Mouse (Mus musculus) midbrain, embryonic 12.5 days (tissue): ENCODE results near the gene Rpl18a. TPM values are rescaled to one million over a fixed set of nuclear protein-coding genes. Genes with fewer than 3 reads are reported as not detected.

Experiments
- ATAC-seq: fragments of 200-750 bp; cut with Nextera tagmentation; 2 replicates; pipeline ENCODE4 v1.8.0; 2017; ENCODE audit warnings: low read depth, moderate TSS enrichment, moderate library complexity; ENCODE audit not compliant: low FRiP score
- H3K27ac ChIP-seq: fragments of 300-500 bp; sonication (generic); replicated peaks from 2 replicates; pipeline ENCODE4 v1.5.1; 2016; ENCODE audit warnings: mild to moderate bottlenecking
- H3K27me3 ChIP-seq: fragments of 300-500 bp; sonication (generic); 2 replicates; pipeline ENCODE4 v1.6.1; 2016; ENCODE audit warnings: mild to moderate bottlenecking
- H3K36me3 ChIP-seq: fragments of 300-500 bp; sonication (generic); 2 replicates; pipeline ENCODE4 v1.6.1; 2016
- H3K4me1 ChIP-seq: fragments of 300-500 bp; sonication (generic); 2 replicates; pipeline ENCODE4 v1.6.1; 2016
- H3K4me2 ChIP-seq: fragments of 300-500 bp; sonication (generic); replicated peaks from 2 replicates; pipeline ENCODE4 v1.6.1; 2016; ENCODE audit warnings: mild to moderate bottlenecking, moderate library complexity
- H3K4me3 ChIP-seq: fragments of 300-500 bp; sonication (generic); 2 replicates; pipeline ENCODE4 v1.5.1; 2016; ENCODE audit warnings: mild to moderate bottlenecking
- H3K9ac ChIP-seq: fragments of 300-500 bp; sonication (generic); replicated peaks from 2 replicates; pipeline ENCODE4 v1.6.1; 2016; ENCODE audit warnings: mild to moderate bottlenecking, moderate library complexity
- H3K9me3 ChIP-seq: fragments of 300-500 bp; sonication (generic); 2 replicates; pipeline ENCODE4 v1.6.1; 2016; ENCODE audit warnings: mild to moderate bottlenecking
- WGBS: fragments of 180-500 bp; shearing (Covaris S2); methylation state at CpG from one replicate; pipeline ENCODE4 v1.1.7; 2016; 5-methylcytosine and 5-hydroxymethylcytosine counted together
- polyA plus RNA-seq: library from polyadenylated mRNA; unstranded; fragments of >200 nt; fragmentation: Nextera tagmentation; extraction: Ambion mirVana; gene quantifications from 2 replicates; pipeline ENCODE4 v1.2.1, GENCODE M21; 2016

The Rpl18a gene
- polyA plus RNA-seq, 1 experiment from 2014 or later = 2,550 TPM

GRCm38 (mm10) chr8:70874441-70874840 is 22.8 kb downstream of the Rpl18a start:
- Histone ChIP-seq H3K27me3 (no peaks in the 10 kb centered on the region), H3K4me1 (peaks cover 13% of the 10 kb centered on the region), H3K9me3 (no peaks in the 10 kb centered on the region), H3K4me2 (no peak overlapping the region), H3K27ac (no peak overlapping the region), H3K36me3 (no peaks in the 10 kb centered on the region), H3K9ac (no peak overlapping the region), H3K4me3 (no peak overlapping the region)
- no peak for ATAC-seq
- 89% methylated on average over 13 of the region's 13 CpGs for WGBS

DNA sequence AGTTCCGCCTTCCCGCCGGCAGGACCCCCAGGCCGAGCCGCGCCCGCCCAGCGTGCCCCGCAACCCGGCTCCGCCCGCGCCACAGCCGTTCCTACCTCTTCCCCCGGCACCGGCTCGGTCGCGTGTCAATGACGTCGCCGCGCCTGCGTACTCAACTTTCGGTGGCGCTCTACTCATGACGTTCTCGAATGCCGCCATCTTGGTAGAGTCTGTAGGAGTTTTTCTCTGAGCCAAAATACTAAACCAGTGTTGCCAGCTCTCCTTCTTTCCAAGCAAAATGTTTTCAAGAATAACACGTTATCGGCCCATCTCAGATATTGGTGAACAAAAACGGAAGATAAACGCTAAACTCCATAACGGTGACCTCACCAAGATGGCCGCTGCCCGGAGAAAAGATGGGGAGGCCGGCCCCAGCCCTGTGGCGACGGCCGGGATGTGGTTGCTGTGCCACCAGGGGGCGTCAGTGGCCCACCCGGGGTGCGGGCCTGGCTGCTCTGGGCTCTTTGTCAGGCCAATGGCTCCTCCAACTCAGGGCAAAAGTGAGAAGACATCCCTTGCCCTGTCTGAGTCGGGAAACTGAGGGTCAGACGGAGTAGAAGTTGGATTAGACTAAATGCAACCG is 23.7 kb downstream of the Rpl18a start, which contains the start of gene Ccdc124:
Gene Ccdc124, minus strand, starts transcription at position 572 of the 622 bp plus-strand sequence.
- no peaks in the 10 kb centered on the region for H3K36me3 ChIP-seq
- peak within 1 kb of the TSS; percentile 77 for H3K4me3 ChIP-seq
- peaks cover 23% of the 10 kb centered on the region for H3K4me1 ChIP-seq
- H3K9ac ChIP-seq = peak within 1 kb of the TSS; percentile 73
- 1% methylated on average over 46 of the region's 46 CpGs for WGBS
- H3K9me3 ChIP-seq = no peaks in the 10 kb centered on the region
- H3K27ac ChIP-seq = peak within 1 kb of the TSS; percentile 80
- peaks cover 6% of the 10 kb centered on the region; the same call in 1 of the 2 replicates for H3K27me3 ChIP-seq
- peak; percentile 90 for ATAC-seq
- H3K4me2 ChIP-seq = peak within 1 kb of the TSS; percentile 87

DNA sequence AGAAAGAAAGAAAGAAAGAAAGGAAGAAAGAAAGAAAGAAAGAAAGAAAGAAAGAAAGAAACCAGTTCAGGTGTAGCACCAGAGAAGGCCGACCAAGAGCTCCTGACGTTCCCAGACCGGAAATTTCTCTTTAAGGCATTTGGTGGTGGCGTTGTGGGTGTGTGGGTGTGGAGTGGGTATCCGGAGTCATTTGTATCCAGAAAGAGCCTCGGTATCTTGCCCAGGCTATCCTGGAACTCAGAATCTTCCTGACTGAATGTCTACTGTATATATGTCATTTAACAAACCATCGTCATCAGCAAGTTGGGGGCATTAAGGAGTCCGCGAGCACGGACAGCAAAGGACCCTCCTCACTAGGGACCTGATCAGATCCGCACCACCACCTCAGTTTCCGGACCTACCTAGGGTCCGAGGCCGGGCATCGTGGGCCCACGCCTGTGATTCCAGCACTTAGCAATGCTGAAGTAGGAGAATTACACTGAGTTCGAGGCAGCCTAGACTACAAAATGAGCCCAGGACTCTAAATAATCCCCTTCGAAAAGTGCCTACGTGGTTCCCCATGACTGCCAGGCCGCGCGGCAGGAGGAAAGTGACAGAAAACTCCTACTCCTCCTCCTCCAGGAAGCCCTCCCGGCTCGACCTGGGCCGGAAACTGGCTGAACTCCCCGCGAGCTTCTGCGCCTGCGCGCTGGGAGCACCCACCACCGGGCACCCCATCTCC is 24.4 kb downstream of the Rpl18a start:
- Histone ChIP-seq H3K27ac (peak overlapping the region; percentile 80), H3K4me3 (peak overlapping the region; percentile 77), H3K4me2 (peak overlapping the region; percentile 87), H3K9ac (peak overlapping the region; percentile 73), H3K4me1 (peaks cover 30% of the 10 kb centered on the region), H3K9me3 (no peaks in the 10 kb centered on the region), H3K36me3 (peaks cover 6% of the 10 kb centered on the region), H3K27me3 (peaks cover 12% of the 10 kb centered on the region)
- WGBS = 6% methylated on average over 31 of the region's 31 CpGs
- ATAC-seq = no peak

DNA sequence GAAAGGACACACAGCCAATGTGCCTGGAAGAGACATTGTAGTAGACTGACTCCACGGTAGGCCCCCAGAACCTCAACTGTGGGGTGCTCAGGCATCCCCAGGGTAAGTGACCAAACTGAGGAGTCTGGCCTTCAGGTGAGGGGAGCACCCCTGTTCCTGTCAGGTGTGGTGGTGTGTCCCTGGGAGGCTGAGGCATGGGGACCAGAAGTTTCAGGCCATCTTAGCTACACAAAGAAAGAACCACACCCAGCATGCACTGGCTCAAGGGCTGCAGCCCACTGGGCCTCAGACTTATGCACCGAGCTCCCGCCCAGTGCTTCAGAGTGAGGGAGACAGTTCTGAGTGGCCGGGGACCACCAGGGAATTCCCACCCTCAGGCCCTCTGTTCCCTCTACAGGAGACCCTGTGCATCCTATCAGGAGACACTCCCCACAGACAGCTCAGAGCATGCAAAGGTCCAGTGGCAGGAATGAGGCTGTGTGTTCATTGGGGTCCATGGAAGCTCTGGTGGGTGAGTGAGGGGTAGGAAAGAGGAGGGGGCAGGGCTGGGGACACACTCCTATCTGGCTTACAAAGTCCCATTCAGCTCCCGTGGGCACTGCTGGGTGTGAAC is 25.9 kb downstream of the Rpl18a start:
- 88% methylated on average over 5 of the region's 5 CpGs for WGBS
- ATAC-seq = no peak
- Histone ChIP-seq H3K9ac (0 out of 2 replicates have a peak overlapping the region, but pooled peaks have one; percentile 25), H3K4me1 (peaks cover 38% of the 10 kb centered on the region), H3K4me2 (no peak overlapping the region), H3K27me3 (peaks cover 12% of the 10 kb centered on the region), H3K27ac (no peak overlapping the region), H3K4me3 (no peak overlapping the region), H3K36me3 (peaks cover 9% of the 10 kb centered on the region), H3K9me3 (no peaks in the 10 kb centered on the region)

- peaks cover 12% of the 10 kb centered on the region for H3K27me3 ChIP-seq
- WGBS = 46% methylated on average over 16 of the region's 16 CpGs
- H3K4me3 ChIP-seq = no peak overlapping the region
- H3K36me3 ChIP-seq = peaks cover 9% of the 10 kb centered on the region
- ATAC-seq = no peak
- peak overlapping the region; percentile 41; the same call in 1 of the 2 replicates for H3K9ac ChIP-seq
- H3K4me2 ChIP-seq = no peak overlapping the region
- H3K27ac ChIP-seq = peak overlapping the region; percentile 81
- H3K4me1 ChIP-seq = peaks cover 47% of the 10 kb centered on the region
- no peaks in the 10 kb centered on the region for H3K9me3 ChIP-seq
Observed at GRCm38 (mm10) chr8:70869601-70870041, 27.6 kb downstream of the Rpl18a start.

DNA sequence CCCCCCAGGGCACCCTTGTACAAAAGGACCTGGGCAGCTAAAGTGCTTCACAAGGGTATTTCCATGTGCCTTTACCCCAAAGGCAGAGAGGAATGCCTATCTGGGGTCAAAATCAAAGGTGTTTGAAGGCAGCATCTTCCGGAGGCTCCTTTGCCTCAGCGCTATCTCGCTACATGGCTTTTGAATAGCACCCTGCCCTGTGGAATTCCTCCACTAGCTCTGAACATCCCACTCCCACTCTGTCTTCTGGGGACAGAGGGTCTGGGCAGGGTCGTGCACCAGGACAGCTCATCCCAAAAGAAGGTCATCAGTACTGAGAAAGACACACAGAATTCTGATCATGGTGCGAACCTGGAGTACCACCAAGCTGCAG is 28.0 kb downstream of the Rpl18a start:
- Histone ChIP-seq H3K4me3 (no peak overlapping the region), H3K36me3 (peaks cover 9% of the 10 kb centered on the region), H3K9me3 (no peaks in the 10 kb centered on the region), H3K4me2 (peak overlapping the region; percentile 34), H3K27me3 (peaks cover 12% of the 10 kb centered on the region), H3K4me1 (peaks cover 52% of the 10 kb centered on the region), H3K27ac (peak overlapping the region; percentile 81), H3K9ac (peak overlapping the region; percentile 41; the same call in 1 of the 2 replicates)
- ATAC-seq = no peak
- 40% methylated on average over 5 of the region's 5 CpGs for WGBS

- peak overlapping the region; percentile 11; the same call in 1 of the 2 replicates for H3K4me3 ChIP-seq
- H3K36me3 ChIP-seq = peaks cover 9% of the 10 kb centered on the region
- peaks cover 57% of the 10 kb centered on the region for H3K4me1 ChIP-seq
- H3K27me3 ChIP-seq = peaks cover 12% of the 10 kb centered on the region
- no peak for ATAC-seq
- peak overlapping the region; percentile 81 for H3K27ac ChIP-seq
- H3K4me2 ChIP-seq = peak overlapping the region; percentile 34
- H3K9me3 ChIP-seq = no peaks in the 10 kb centered on the region
- WGBS = 11% methylated on average over 40 of the region's 40 CpGs
- peak overlapping the region; percentile 41; the same call in 1 of the 2 replicates for H3K9ac ChIP-seq
Observed at GRCm38 (mm10) chr8:70868559-70869198, 28.5 kb downstream of the Rpl18a start.

- Histone ChIP-seq H3K4me2 (peak overlapping the region; percentile 80), H3K27ac (peak overlapping the region; percentile 96), H3K9ac (peak overlapping the region; percentile 55; the same call in 1 of the 2 replicates), H3K27me3 (peaks cover 27% of the 10 kb centered on the region), H3K4me1 (peaks cover 67% of the 10 kb centered on the region), H3K9me3 (no peaks in the 10 kb centered on the region), H3K36me3 (peaks cover 9% of the 10 kb centered on the region), H3K4me3 (no peak overlapping the region)
- 83% methylated on average over 7 of the region's 7 CpGs for WGBS
- no peak for ATAC-seq
Observed at GRCm38 (mm10) chr8:70866566-70866965, 30.6 kb downstream of the Rpl18a start.

DNA sequence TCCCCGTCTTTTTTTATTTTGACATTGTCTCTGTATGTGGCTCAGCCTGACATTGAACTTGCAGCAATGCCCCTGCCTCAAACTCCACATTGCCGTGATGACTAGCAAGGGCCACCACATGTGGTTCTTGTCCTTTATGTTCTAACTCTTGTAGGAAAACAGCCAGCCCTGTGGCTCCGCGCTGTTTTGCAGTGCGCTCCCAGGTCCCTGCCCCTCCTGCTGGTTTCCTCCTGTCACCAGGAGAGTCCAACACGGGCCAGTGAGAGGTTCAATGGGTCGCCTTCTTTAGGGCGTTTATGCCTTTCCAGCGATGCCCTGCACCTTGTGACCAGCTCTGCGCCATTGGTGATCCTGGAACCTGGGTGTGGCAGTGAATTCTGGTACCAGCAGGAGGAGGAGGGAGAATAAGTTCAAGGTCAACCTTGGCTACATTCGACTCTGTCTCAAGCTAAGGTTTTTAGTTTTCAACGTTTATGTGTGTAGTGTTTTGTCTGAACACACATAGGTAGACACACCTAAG is 31.2 kb downstream of the Rpl18a start:
- Histone ChIP-seq H3K36me3 (peaks cover 9% of the 10 kb centered on the region), H3K4me1 (peaks cover 70% of the 10 kb centered on the region), H3K27me3 (peaks cover 32% of the 10 kb centered on the region), H3K4me2 (peak overlapping the region; percentile 80), H3K9me3 (no peaks in the 10 kb centered on the region), H3K27ac (peak overlapping the region; percentile 96), H3K4me3 (peak overlapping the region; percentile 58), H3K9ac (peak overlapping the region; percentile 55; the same call in 1 of the 2 replicates)
- 7% methylated on average over 12 of the region's 12 CpGs for WGBS
- peak; percentile 5 for ATAC-seq

DNA sequence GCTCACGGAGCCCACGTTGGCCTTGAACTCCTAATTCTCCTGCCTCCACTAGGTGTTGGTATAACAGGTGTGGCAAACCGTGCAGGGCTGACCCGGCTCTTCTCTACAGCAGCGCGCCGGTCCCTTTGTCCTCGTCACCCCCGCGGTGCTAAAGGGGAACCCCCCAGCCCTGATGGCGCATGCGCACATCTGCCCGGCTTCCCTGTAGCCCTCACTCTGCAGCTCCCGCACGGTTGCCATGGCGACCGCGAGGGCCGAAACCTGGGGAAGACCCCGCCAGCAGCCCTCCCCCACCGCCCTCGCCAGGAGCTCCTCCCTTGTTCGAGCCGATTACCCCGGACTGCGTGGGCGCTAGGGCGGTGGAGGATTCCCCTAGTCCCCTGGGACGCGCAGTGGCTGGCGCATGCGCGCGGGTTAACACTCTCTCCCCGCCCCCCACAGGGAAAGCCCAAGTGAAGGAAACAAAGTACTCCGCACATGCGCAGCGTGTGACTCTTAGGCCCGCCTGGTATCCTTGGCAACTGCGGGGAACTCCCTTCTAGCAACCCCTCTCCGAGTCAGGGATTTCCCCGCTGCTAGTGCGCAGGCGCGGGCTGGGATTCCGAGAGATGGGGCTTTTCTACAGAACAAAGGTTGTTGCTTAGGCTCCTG is 31.7 kb downstream of the Rpl18a start:
- under 1% methylated on average over 46 of the region's 46 CpGs for WGBS
- peak; percentile 82 for ATAC-seq

DNA sequence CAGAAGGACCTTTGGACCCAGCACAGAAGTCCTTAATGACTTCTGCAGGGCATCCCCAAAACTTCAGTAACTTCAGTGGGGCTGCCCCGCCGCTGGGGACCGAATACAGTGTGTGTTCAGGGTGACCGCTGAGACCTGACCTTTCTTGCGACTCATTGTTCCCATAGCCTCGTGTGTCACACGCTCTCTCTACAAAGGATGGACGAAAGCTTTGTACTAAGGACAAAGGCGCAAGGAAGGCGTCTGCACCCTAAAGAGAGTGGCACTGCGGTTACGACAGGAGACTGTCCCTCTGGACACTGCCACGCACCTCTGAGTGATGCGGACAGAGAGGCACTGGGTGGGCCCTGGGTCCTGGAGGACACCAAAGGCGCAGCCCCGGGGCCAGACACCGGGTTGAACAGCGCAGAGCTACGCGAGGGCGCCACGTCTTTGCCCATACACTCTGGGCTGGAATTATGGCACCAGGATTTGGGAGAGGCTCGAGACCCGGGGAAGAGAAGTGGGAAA is 32.4 kb downstream of the Rpl18a start:
- peak; percentile 29 for ATAC-seq

More for the DNA sequence above, 31.7 kb downstream of the Rpl18a start:
- Histone ChIP-seq H3K4me2 (peak overlapping the region; percentile 80), H3K9me3 (no peaks in the 10 kb centered on the region), H3K27ac (peak overlapping the region; percentile 97), H3K4me3 (peak overlapping the region; percentile 58), H3K27me3 (peaks cover 33% of the 10 kb centered on the region), H3K9ac (peak overlapping the region; percentile 79), H3K36me3 (peaks cover 9% of the 10 kb centered on the region), H3K4me1 (peaks cover 70% of the 10 kb centered on the region)

More for the DNA sequence above, 32.4 kb downstream of the Rpl18a start:
- Histone ChIP-seq H3K9ac (peak overlapping the region; percentile 79), H3K27ac (peak overlapping the region; percentile 97), H3K4me3 (peak overlapping the region; percentile 58), H3K9me3 (no peaks in the 10 kb centered on the region), H3K4me1 (peaks cover 75% of the 10 kb centered on the region), H3K27me3 (peaks cover 33% of the 10 kb centered on the region), H3K4me2 (peak overlapping the region; percentile 80), H3K36me3 (peaks cover 9% of the 10 kb centered on the region)
- 1% methylated on average over 24 of the region's 24 CpGs for WGBS
